Mouse (Mus musculus) midbrain, embryonic 12.5 days (tissue): ENCODE measurements around the gene Mtrr. TPM values are rescaled to one million over a fixed set of nuclear protein-coding genes. Genes with fewer than 3 reads are reported as not detected.
A peak's percentile ranks its signal among the peaks of the same experiment; 100 is the strongest.
"Not testable (repeated sequence)": the region's sequence is repeated elsewhere in the genome, so short reads cannot be mapped to it uniquely, and the experiment has no call there.

Experiments
- ATAC-seq: fragments of 200-750 bp; cut with Nextera tagmentation; 2 replicates; pipeline ENCODE4 v1.8.0; 2017; ENCODE audit warnings: low read depth, moderate TSS enrichment, moderate library complexity; ENCODE audit not compliant: low FRiP score
- H3K27ac ChIP-seq: fragments of 300-500 bp; sonication (generic); replicated peaks from 2 replicates; pipeline ENCODE4 v1.5.1; 2016; ENCODE audit warnings: mild to moderate bottlenecking
- H3K27me3 ChIP-seq: fragments of 300-500 bp; sonication (generic); 2 replicates; pipeline ENCODE4 v1.6.1; 2016; ENCODE audit warnings: mild to moderate bottlenecking
- H3K36me3 ChIP-seq: fragments of 300-500 bp; sonication (generic); 2 replicates; pipeline ENCODE4 v1.6.1; 2016
- H3K4me1 ChIP-seq: fragments of 300-500 bp; sonication (generic); 2 replicates; pipeline ENCODE4 v1.6.1; 2016
- H3K4me2 ChIP-seq: fragments of 300-500 bp; sonication (generic); replicated peaks from 2 replicates; pipeline ENCODE4 v1.6.1; 2016; ENCODE audit warnings: mild to moderate bottlenecking, moderate library complexity
- H3K4me3 ChIP-seq: fragments of 300-500 bp; sonication (generic); 2 replicates; pipeline ENCODE4 v1.5.1; 2016; ENCODE audit warnings: mild to moderate bottlenecking
- H3K9ac ChIP-seq: fragments of 300-500 bp; sonication (generic); replicated peaks from 2 replicates; pipeline ENCODE4 v1.6.1; 2016; ENCODE audit warnings: mild to moderate bottlenecking, moderate library complexity
- H3K9me3 ChIP-seq: fragments of 300-500 bp; sonication (generic); 2 replicates; pipeline ENCODE4 v1.6.1; 2016; ENCODE audit warnings: mild to moderate bottlenecking
- WGBS: fragments of 180-500 bp; shearing (Covaris S2); methylation state at CpG from one replicate; pipeline ENCODE4 v1.1.7; 2016; 5-methylcytosine and 5-hydroxymethylcytosine counted together
- polyA plus RNA-seq: library from polyadenylated mRNA; unstranded; fragments of >200 nt; fragmentation: Nextera tagmentation; extraction: Ambion mirVana; gene quantifications from 2 replicates; pipeline ENCODE4 v1.2.1, GENCODE M21; 2016

The Mtrr gene
- polyA plus RNA-seq, 1 experiment from 2014 or later = 14.0 TPM

GRCm38 (mm10) chr13:68585441-68585840 is 3.5 kb upstream of the Mtrr start:
- H3K4me1 ChIP-seq = peaks cover 21% of the 10 kb centered on the region
- ATAC-seq = no peak
- peaks cover 65% of the 10 kb centered on the region for H3K36me3 ChIP-seq

GRCm38 (mm10) chr13:68583961-68584360 is 2.0 kb upstream of the Mtrr start:
- Histone ChIP-seq H3K27me3 (no peaks in the 10 kb centered on the region), H3K4me3 (no peak overlapping the region), H3K9ac (no peak overlapping the region), H3K36me3 (peaks cover 53% of the 10 kb centered on the region), H3K9me3 (no peaks in the 10 kb centered on the region), H3K27ac (no peak overlapping the region), H3K4me2 (no peak overlapping the region), H3K4me1 (peaks cover 24% of the 10 kb centered on the region)
- 96% methylated on average over 11 of the region's 11 CpGs for WGBS
- ATAC-seq = no peak

More at GRCm38 (mm10) chr13:68585441-68585840, 3.5 kb upstream of the Mtrr start:
- no peak overlapping the region for H3K4me3 ChIP-seq
- WGBS = 86% methylated on average over 7 of the region's 7 CpGs
- H3K27ac ChIP-seq = no peak overlapping the region
- no peaks in the 10 kb centered on the region for H3K27me3 ChIP-seq
- no peak overlapping the region for H3K4me2 ChIP-seq
- H3K9me3 ChIP-seq = no peaks in the 10 kb centered on the region
- no peak overlapping the region for H3K9ac ChIP-seq

DNA sequence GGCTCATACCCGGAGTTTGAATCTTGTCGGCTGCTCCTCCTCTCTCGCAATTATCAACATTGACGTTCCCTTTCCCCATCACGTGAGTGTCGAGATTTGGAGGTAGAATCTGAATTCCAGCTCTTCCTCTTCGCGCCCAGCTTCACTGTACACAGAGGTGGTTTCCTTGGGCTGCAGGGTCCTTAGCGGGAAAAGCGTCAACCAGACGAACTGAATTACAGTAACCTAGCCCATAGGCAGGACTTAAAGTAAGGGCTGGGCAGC is 500 bp upstream of the Mtrr start:
- ATAC-seq = peak; percentile 10
- Histone ChIP-seq H3K36me3 (peaks cover 47% of the 10 kb centered on the region), H3K27me3 (no peaks in the 10 kb centered on the region), H3K4me1 (peaks cover 24% of the 10 kb centered on the region), H3K4me2 (peak overlapping the region; percentile 88), H3K27ac (peak overlapping the region; percentile 54; the same call in 1 of the 2 replicates), H3K9me3 (no peaks in the 10 kb centered on the region), H3K9ac (peak overlapping the region; percentile 76), H3K4me3 (peak overlapping the region; percentile 82)
- under 1% methylated on average over 11 of the region's 11 CpGs for WGBS

- H3K9me3 ChIP-seq = no peaks in the 10 kb centered on the region
- peak overlapping the region; percentile 54; the same call in 1 of the 2 replicates for H3K27ac ChIP-seq
- H3K4me2 ChIP-seq = peak overlapping the region; percentile 88
- H3K4me1 ChIP-seq = peaks cover 24% of the 10 kb centered on the region
- H3K36me3 ChIP-seq = peaks cover 48% of the 10 kb centered on the region
- H3K27me3 ChIP-seq = no peaks in the 10 kb centered on the region
- H3K4me3 ChIP-seq = peak overlapping the region; percentile 82
- WGBS = 26% methylated on average over 14 of the region's 14 CpGs
- no peak for ATAC-seq
- H3K9ac ChIP-seq = peak overlapping the region; percentile 57
Observed at GRCm38 (mm10) chr13:68581086-68581740, 736 bp downstream of the Mtrr start.

- no peak overlapping the region for H3K9ac ChIP-seq
- ATAC-seq = no peak
- no peaks in the 10 kb centered on the region for H3K27me3 ChIP-seq
- no peaks in the 10 kb centered on the region for H3K9me3 ChIP-seq
- H3K4me1 ChIP-seq = peaks cover 19% of the 10 kb centered on the region
- peaks cover 40% of the 10 kb centered on the region for H3K36me3 ChIP-seq
- H3K4me2 ChIP-seq = no peak overlapping the region
- no peak overlapping the region for H3K27ac ChIP-seq
- 96% methylated on average over 7 of the region's 7 CpGs for WGBS
- no peak overlapping the region for H3K4me3 ChIP-seq
Observed at GRCm38 (mm10) chr13:68577945-68578344, 4.0 kb downstream of the Mtrr start.

- Histone ChIP-seq H3K27me3 (no peaks in the 10 kb centered on the region), H3K9ac (no peak overlapping the region), H3K36me3 (peaks cover 69% of the 10 kb centered on the region), H3K9me3 (no peaks in the 10 kb centered on the region), H3K4me3 (no peak overlapping the region), H3K4me2 (no peak overlapping the region), H3K4me1 (no peaks in the 10 kb centered on the region), H3K27ac (no peak overlapping the region)
- 87% methylated on average over 4 of the region's 4 CpGs for WGBS
- no peak for ATAC-seq
Observed at GRCm38 (mm10) chr13:68574398-68574797, 7.6 kb downstream of the Mtrr start.

GRCm38 (mm10) chr13:68572966-68573913 is 8.7 kb downstream of the Mtrr start:
- H3K27me3 ChIP-seq = no peaks in the 10 kb centered on the region
- H3K36me3 ChIP-seq = peaks cover 67% of the 10 kb centered on the region
- no peak for ATAC-seq
- no peaks in the 10 kb centered on the region for H3K4me1 ChIP-seq
- no peak overlapping the region for H3K4me3 ChIP-seq
- no peaks in the 10 kb centered on the region for H3K9me3 ChIP-seq
- no peak overlapping the region for H3K9ac ChIP-seq
- H3K4me2 ChIP-seq = no peak overlapping the region
- WGBS = 61% methylated on average over 10 of the region's 10 CpGs
- H3K27ac ChIP-seq = no peak overlapping the region

- 91% methylated on average over 19 of the region's 19 CpGs for WGBS
- H3K36me3 ChIP-seq = peaks cover 71% of the 10 kb centered on the region
- no peak overlapping the region for H3K27ac ChIP-seq
Observed at GRCm38 (mm10) chr13:68572247-68572646, 9.7 kb downstream of the Mtrr start.

DNA sequence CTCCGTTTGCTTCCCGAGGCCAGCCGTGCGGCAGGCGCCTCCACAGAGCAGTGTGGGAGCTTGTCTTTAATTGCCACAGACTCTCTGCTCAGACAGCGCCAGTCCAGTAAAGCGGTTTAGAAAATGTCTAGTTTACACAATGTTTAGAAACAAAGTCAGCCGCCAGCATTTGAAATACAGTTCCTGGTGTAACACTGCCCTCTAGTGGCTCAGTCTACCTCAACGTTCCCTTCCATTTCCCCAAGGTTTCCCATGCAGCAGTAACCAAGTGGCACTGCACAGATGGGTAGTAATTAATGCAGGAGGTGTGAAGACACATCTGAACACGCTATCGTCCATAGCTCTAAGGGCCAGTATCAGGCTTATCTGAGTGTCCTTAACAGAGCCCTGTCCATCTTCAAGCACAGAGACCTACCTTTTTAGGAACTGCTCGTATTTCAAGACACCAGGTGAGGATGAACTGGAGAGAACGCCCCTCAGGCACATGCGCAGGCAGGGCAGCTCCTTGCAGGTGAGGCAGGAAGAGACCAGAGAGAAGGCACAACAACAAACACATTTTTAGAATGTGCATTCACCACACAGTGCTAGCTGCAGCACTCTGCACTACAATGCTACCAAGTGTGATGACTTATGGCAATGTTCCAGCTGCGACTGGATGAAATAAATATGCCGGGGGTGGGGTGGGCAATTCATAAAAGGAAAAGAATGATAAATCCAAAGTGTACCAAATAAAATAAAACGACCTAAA is 12.2 kb downstream of the Mtrr start:
- no peak overlapping the region for H3K9ac ChIP-seq
- peaks cover 72% of the 10 kb centered on the region for H3K36me3 ChIP-seq
- no peak overlapping the region for H3K27ac ChIP-seq
- H3K4me2 ChIP-seq = no peak overlapping the region
- no peaks in the 10 kb centered on the region for H3K9me3 ChIP-seq
- peak; percentile 71 for ATAC-seq
- no peak overlapping the region for H3K4me3 ChIP-seq
- WGBS = 74% methylated on average over 17 of the region's 17 CpGs
- H3K27me3 ChIP-seq = no peaks in the 10 kb centered on the region
- H3K4me1 ChIP-seq = no peaks in the 10 kb centered on the region

More at GRCm38 (mm10) chr13:68572247-68572646, 9.7 kb downstream of the Mtrr start:
- Histone ChIP-seq H3K4me2 (no peak overlapping the region), H3K4me1 (no peaks in the 10 kb centered on the region), H3K27me3 (no peaks in the 10 kb centered on the region), H3K9me3 (no peaks in the 10 kb centered on the region), H3K9ac (no peak overlapping the region), H3K4me3 (no peak overlapping the region)
- no peak for ATAC-seq

DNA sequence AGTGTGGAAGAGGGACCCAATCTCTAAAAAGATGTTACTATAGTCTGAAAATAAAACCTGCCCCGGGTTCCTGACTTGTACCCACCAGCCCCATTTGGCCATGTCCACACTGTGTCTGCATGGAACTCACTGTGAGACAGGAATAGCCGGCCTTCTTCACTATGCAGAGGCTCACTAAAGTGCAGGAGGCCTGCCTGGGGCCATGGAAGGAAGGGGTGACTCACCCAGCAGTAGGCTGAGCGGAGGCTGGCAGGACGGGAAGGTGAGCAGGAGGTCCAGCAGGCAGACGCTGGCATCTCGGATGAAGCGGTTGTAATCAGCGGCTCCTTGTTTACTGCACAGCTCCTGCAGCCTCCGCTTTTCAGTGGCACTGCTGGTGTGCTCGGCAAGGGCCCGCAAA is 13.4 kb downstream of the Mtrr start:
- no peak overlapping the region for H3K4me2 ChIP-seq
- H3K9me3 ChIP-seq = no peaks in the 10 kb centered on the region
- H3K27ac ChIP-seq = no peak overlapping the region
- peaks cover 81% of the 10 kb centered on the region for H3K36me3 ChIP-seq
- no peak overlapping the region for H3K9ac ChIP-seq
- H3K4me1 ChIP-seq = no peaks in the 10 kb centered on the region
- no peak overlapping the region for H3K4me3 ChIP-seq
- no peaks in the 10 kb centered on the region for H3K27me3 ChIP-seq
- ATAC-seq = no peak
- WGBS = 92% methylated on average over 11 of the region's 11 CpGs

- no peaks in the 10 kb centered on the region for H3K9me3 ChIP-seq
- H3K4me3 ChIP-seq = no peak overlapping the region
- H3K4me2 ChIP-seq = no peak overlapping the region
- peaks cover 86% of the 10 kb centered on the region for H3K36me3 ChIP-seq
- WGBS = 96% methylated on average over 9 of the region's 9 CpGs
- no peak for ATAC-seq
- H3K27ac ChIP-seq = no peak overlapping the region
- no peaks in the 10 kb centered on the region for H3K4me1 ChIP-seq
- no peaks in the 10 kb centered on the region for H3K27me3 ChIP-seq
- no peak overlapping the region for H3K9ac ChIP-seq
Observed at GRCm38 (mm10) chr13:68568110-68568509, 13.8 kb downstream of the Mtrr start.

GRCm38 (mm10) chr13:68553391-68553790 is 28.6 kb downstream of the Mtrr start:
- 17% methylated on average over 5 of the region's 6 CpGs for WGBS
- ATAC-seq, H3K4me3 ChIP-seq, H3K4me2 ChIP-seq, H3K4me1 ChIP-seq, H3K9me3 ChIP-seq, H3K36me3 ChIP-seq, H3K9ac ChIP-seq, H3K27me3 ChIP-seq, H3K27ac ChIP-seq: not testable (repeated sequence)
